Mouse (Mus musculus) gastrocnemius, adult 8-10 months (tissue): ENCODE measurements at regions not wholly inside any gene's neighbourhood (a gene's known extent, or its start where the extent isn't known, plus 50 kb on each side); places are given as distances from the start of the nearest gene placed in this dataset. TPM values are rescaled to one million over a fixed set of nuclear protein-coding genes. Genes with fewer than 3 reads are reported as not detected.

Experiments
- DNase-seq, 2 experiments: peaks; one replicate each; pipeline ENCODE4 v3.0.0; 2022; ENCODE audit warnings: low spot score in 2 of 2
- microRNA-seq: library from miRNA; unstranded; fragments of <30 nt; microRNA quantifications from one replicate; pipeline ENCODE4 v1.2.0, GENCODE M21; 2022

DNA sequence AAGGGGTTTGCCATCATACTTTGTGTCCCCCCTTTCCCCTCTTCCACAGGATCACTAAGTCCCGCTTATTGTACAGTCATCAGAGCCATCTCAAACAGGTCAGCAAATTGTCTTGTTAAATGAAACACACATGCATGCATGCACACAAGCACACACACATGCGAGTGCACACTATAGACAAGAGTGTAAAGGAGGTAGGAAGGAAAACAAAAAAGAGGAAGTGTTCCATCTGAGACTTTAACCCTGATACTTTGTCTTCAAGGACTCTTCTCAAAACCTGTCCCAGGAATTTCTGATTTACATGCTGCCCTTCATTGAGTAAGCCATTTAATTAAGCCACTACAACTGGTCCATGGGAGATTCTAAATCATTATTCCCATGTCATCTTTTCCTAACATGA is 75.0 kb upstream of the Nrp1 start:
- DNase-seq = no peak

DNA sequence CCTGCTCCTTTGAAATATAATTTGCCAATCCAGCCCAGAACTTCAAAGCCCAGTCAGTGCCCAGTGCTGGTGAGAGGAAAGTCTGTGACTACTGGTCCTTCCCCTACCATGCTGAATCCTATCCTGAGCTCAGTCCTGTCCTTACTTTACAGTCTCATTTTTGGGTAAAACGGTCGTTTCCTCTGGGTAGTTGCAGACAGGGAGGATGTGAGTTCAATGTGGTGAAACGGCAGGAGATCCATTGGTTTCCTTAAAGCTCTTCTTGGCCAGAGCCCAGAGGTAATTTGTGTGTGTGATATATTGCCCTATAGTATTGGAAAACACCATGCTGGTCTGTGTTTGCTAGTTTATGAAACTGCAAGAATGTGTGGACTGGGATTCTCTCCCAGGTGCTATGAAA is 73.6 kb upstream of the Nrp1 start:
- no peak for DNase-seq

DNA sequence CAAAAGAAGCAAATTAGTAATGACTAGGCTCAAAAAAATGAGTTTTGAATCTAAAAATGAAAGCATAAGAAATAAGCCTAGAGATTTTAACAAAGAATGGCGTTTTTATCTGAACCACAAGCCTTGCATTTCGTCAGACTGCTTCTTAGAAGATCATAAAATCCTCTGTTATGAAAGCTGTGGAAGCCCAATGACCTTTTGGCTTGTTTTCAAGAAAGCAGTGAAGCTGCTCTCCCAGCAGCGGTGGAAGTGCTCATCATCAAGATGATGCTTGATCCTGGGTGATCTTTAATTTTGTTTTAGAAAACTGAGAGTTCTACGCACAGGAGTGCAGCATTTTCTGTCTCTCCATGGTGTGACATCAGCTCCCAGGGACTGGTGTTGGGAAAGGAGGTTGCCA is 68.3 kb upstream of the Nrp1 start:
- no peak for DNase-seq

DNA sequence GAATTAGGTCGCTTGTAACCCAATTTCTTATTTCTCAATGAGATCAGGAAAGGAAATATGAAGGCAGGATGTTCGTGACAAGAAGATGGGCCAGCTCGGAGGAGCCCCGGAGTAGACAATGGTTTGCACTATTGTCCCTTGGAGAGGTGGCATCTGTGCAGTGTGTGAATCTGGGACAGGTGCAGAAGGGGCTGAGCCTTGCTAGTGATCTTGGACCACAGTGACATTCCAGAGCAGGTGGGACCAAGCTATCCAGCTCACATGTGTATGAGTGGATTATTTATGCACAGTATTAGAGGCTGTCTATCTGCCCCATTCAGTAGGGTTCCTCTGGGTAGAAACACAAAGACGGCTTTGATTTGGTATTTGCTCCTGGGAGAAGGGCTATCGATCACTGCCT is 66.0 kb upstream of the Nrp1 start:
- no peak for DNase-seq

DNA sequence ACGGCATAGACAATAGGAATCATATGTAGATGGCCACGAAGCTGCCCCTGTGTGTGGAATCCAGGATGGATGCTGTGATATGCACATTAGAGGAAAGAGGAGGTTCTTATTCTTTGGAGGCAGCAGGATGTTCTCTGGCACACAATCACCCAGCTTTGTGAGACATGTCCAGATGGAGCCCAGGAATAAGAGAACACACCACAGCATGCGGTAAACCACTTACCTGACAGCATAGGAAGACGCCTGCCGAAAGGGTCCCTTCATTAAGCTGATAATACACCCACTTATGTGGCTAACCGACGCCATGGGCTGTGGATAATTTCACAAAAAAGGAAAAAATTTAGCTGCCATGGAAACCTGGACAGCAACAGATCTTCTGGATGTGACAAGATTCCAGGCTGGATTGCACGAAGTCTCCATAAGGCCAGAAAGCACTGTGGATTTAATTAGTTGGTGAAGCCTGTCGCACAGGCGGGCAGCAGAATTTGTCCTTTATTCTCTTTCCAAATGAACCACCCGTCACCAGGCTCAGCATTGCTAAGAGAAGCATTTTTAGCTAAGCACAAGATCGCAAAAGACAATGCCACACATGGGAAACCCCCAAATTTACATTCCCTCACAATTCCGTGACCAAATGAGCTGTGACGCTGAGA is 61.5 kb upstream of the Nrp1 start:
- no peak for DNase-seq

DNA sequence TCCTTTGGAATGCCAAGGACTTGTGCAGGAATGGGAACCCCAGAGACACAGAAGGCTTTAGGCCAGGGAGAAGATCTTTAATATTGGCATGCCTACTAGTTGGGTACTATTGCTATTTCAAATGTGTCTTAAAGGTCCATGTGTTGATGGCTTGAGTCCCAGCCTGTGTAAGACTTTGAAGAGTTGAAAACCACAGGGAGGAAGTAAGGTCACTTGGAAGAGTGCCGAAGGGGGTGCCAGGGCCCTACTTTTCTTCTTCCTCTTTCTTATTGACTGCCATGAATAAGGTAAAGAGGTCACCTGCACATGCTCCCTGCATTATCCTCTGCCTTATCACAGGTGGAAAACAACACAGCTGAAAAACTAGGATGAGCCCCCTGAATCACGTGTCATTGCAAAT is 56.1 kb upstream of the Nrp1 start:
- no peak for DNase-seq

Small RNA genes in the stretch of these regions (microRNA-seq; reads per million reads assigned to microRNA genes)
- gene Mir21c = not detected
